Mouse (Mus musculus) kidney, adult 2 months (tissue): ENCODE measurements at regions not wholly inside any gene's neighbourhood (a gene's known extent, or its start where the extent isn't known, plus 50 kb on each side); places are given as distances from the start of the nearest gene placed in this dataset.

Experiments used
- DNase-seq: peaks from one replicate; pipeline ENCODE4 v3.0.0; 2021
- H3K27ac ChIP-seq: fragments of 200-500 bp; 2 replicates; pipeline ENCODE4 v1.5.1; 2012; ENCODE audit warnings: low read depth, low read length, control low read depth, inconsistent platforms; ENCODE audit not compliant: insufficient read depth
- H3K27me3 ChIP-seq: fragments of 200-500 bp; replicated peaks from 2 replicates; pipeline ENCODE4 v1.6.1; 2012; ENCODE audit warnings: mild to moderate bottlenecking, moderate library complexity, low read length, inconsistent platforms; ENCODE audit not compliant: control insufficient read depth, insufficient read depth
- H3K36me3 ChIP-seq: fragments of 200-500 bp; 2 replicates; pipeline ENCODE4 v1.6.1; 2012; ENCODE audit warnings: mild to moderate bottlenecking, moderate library complexity, low read length, inconsistent platforms; ENCODE audit not compliant: control insufficient read depth, insufficient read depth
- H3K4me1 ChIP-seq: fragments of 200-500 bp; 2 replicates; pipeline ENCODE4 v1.6.1; 2011; ENCODE audit warnings: low read length; ENCODE audit not compliant: control insufficient read depth, insufficient read depth
- H3K4me3 ChIP-seq: fragments of 200-500 bp; 2 replicates; pipeline ENCODE4 v1.5.1; 2011; ENCODE audit warnings: mild to moderate bottlenecking, low read depth, low read length, control low read depth; ENCODE audit not compliant: insufficient read depth
- CTCF ChIP-seq: fragments of 200-500 bp; conservative IDR thresholded peaks from 2 replicates; pipeline ENCODE4 v1.5.1; 2011; ENCODE audit warnings: low read depth, mild to moderate bottlenecking, control low read depth, low read length, moderate library complexity, mixed read lengths; ENCODE audit not compliant: insufficient read depth, insufficient read length
- POLR2A ChIP-seq: fragments of 200-500 bp; IDR thresholded peaks from one replicate; pipeline ENCODE4 v1.6.1; 2011; ENCODE audit warnings: low read depth, low read length, control low read depth
- WGBS: fragments of 180-500 bp; shearing (Covaris S2); methylation state at CpG from one replicate; pipeline ENCODE4 v1.1.7; 2018; 5-methylcytosine and 5-hydroxymethylcytosine counted together

GRCm38 (mm10) chr14:9458856-9459255, 792.8 kb upstream of the 4930452B06Rik start:
- Histone ChIP-seq H3K27me3 (no peaks in the 10 kb centered on the region), H3K4me1 (no peaks in the 10 kb centered on the region), H3K36me3 (no peaks in the 10 kb centered on the region), H3K4me3 (no peak overlapping the region), H3K27ac (no peak overlapping the region)
- TF ChIP-seq CTCF: no peak
- TF ChIP-seq POLR2A: no peak
- 71% methylated on average over 2 of the region's 2 CpGs for WGBS
- no peak for DNase-seq

GRCm38 (mm10) chr14:9457801-9458495, 791.9 kb upstream of the 4930452B06Rik start:
- Histone ChIP-seq H3K27me3 (no peaks in the 10 kb centered on the region), H3K4me1 (no peaks in the 10 kb centered on the region), H3K36me3 (no peaks in the 10 kb centered on the region), H3K27ac (no peak overlapping the region), H3K4me3 (no peak overlapping the region)
- TF ChIP-seq POLR2A (no peak), CTCF (no peak)
- DNase-seq: no peak

- WGBS: 95% methylated on average over 5 of the region's 5 CpGs
- Histone ChIP-seq H3K27ac (no peak overlapping the region), H3K27me3 (no peaks in the 10 kb centered on the region), H3K4me3 (no peak overlapping the region), H3K36me3 (no peaks in the 10 kb centered on the region), H3K4me1 (no peaks in the 10 kb centered on the region)
- no peak for TF ChIP-seq POLR2A
- TF ChIP-seq CTCF: no peak
- DNase-seq: no peak
Observed at GRCm38 (mm10) chr14:9455986-9456385, 789.9 kb upstream of the 4930452B06Rik start.

GRCm38 (mm10) chr14:9449942-9450341, 783.9 kb upstream of the 4930452B06Rik start:
- no peak for TF ChIP-seq POLR2A
- TF ChIP-seq CTCF: no peak
- WGBS: 42% methylated on average over 3 of the region's 3 CpGs
- Histone ChIP-seq H3K36me3 (no peaks in the 10 kb centered on the region), H3K4me3 (no peak overlapping the region), H3K27me3 (no peaks in the 10 kb centered on the region), H3K27ac (no peak overlapping the region), H3K4me1 (no peaks in the 10 kb centered on the region)
- no peak for DNase-seq

GRCm38 (mm10) chr14:9437896-9438295, 771.9 kb upstream of the 4930452B06Rik start:
- no peak for TF ChIP-seq POLR2A
- no peak for TF ChIP-seq CTCF
- no peak overlapping the region for H3K4me3 ChIP-seq
- no peaks in the 10 kb centered on the region; the same call in 1 of the 2 replicates for H3K27me3 ChIP-seq
- no peaks in the 10 kb centered on the region for H3K36me3 ChIP-seq
- no peak overlapping the region for H3K27ac ChIP-seq
- DNase-seq: no peak
- H3K4me1 ChIP-seq: no peaks in the 10 kb centered on the region
- WGBS: 77% methylated on average over 3 of the region's 3 CpGs

- 91% methylated on average over 2 of the region's 2 CpGs for WGBS
- TF ChIP-seq CTCF (no peak), POLR2A (no peak)
- Histone ChIP-seq H3K36me3 (no peaks in the 10 kb centered on the region), H3K4me1 (no peaks in the 10 kb centered on the region), H3K27ac (no peak overlapping the region), H3K4me3 (no peak overlapping the region), H3K27me3 (no peaks in the 10 kb centered on the region)
- no peak for DNase-seq
Observed at GRCm38 (mm10) chr14:9435136-9435535, 769.1 kb upstream of the 4930452B06Rik start.

GRCm38 (mm10) chr14:9433081-9433590, 767.1 kb upstream of the 4930452B06Rik start:
- 29% methylated on average over 1 of the region's 1 CpGs for WGBS
- Histone ChIP-seq H3K27me3 (no peaks in the 10 kb centered on the region), H3K27ac (no peak overlapping the region), H3K4me3 (no peak overlapping the region), H3K4me1 (no peaks in the 10 kb centered on the region), H3K36me3 (no peaks in the 10 kb centered on the region)
- no peak for DNase-seq
- TF ChIP-seq POLR2A: no peak
- TF ChIP-seq CTCF: no peak
